ENCODE assay signal across 8 mouse cellular contexts in genomic region chr5:81023923-81024715, GRCm38 (mm10). TPM values are rescaled to one million over a fixed set of nuclear protein-coding genes. Genes with fewer than 3 reads are reported as not detected.
DNase-seq lines count a peak whose midpoint lies in the region; ATAC-seq and TF ChIP-seq lines count a peak whose summit lies in the region.

No protein-coding gene starts in this region.

- H3K9ac ChIP-seq in kidney, embryonic 16.5 days (replicated peaks; ENCODE audit: low read length) = no peak overlapping the region
- H3K9ac ChIP-seq in forebrain, embryonic 15.5 days (replicated peaks) = peak overlapping the region; percentile 1; the same call in 1 of the 2 replicates
- H3K9ac ChIP-seq in intestine, embryonic 14.5 days (ENCODE audit: low read length) = no peak overlapping the region
- peak overlapping the region; percentile 6; the same call in 1 of the 2 replicates for H3K9ac ChIP-seq in midbrain, embryonic 15.5 days

- WGBS in kidney, embryonic 16.5 days = 44% methylated on average over 17 of the region's 17 CpGs
- WGBS in kidney, adult 2 months = 63% methylated on average over 17 of the region's 17 CpGs
- WGBS in forebrain, embryonic 15.5 days = 55% methylated on average over 17 of the region's 17 CpGs
- WGBS in intestine, embryonic 14.5 days = 29% methylated on average over 17 of the region's 17 CpGs
- 23% methylated on average over 17 of the region's 17 CpGs for WGBS in midbrain, embryonic 15.5 days

- no peak for TF ChIP-seq POLR2A in kidney, adult 2 months (IDR thresholded peaks at IDR 0.05; ENCODE audit: low read depth, low read length)

- H3K27ac ChIP-seq in kidney, embryonic 16.5 days (ENCODE audit: low read length) = no peak overlapping the region
- no peak overlapping the region for H3K27ac ChIP-seq in kidney, adult 2 months (ENCODE audit: insufficient read depth, low read depth, low read length)
- no peak overlapping the region for H3K27ac ChIP-seq in forebrain, embryonic 15.5 days (replicated peaks)
- H3K27ac ChIP-seq in intestine, embryonic 14.5 days (ENCODE audit: low read depth) = no peak overlapping the region
- H3K27ac ChIP-seq in midbrain, embryonic 15.5 days = no peak overlapping the region

- peak overlapping the region; percentile 18 for H3K4me3 ChIP-seq in kidney, embryonic 16.5 days (ENCODE audit: low read length)
- H3K4me3 ChIP-seq in kidney, adult 2 months (ENCODE audit: insufficient read depth, low read depth, low read length) = no peak overlapping the region
- H3K4me3 ChIP-seq in forebrain, embryonic 15.5 days = peak overlapping the region; percentile 31
- H3K4me3 ChIP-seq in intestine, embryonic 14.5 days (ENCODE audit: low read depth, low read length) = 0 out of 2 replicates have a peak overlapping the region, but pooled peaks have one; percentile 11
- H3K4me3 ChIP-seq in midbrain, embryonic 15.5 days = peak overlapping the region; percentile 31

- H3K9me3 ChIP-seq in kidney, embryonic 16.5 days (ENCODE audit: low read length) = no peaks in the 10 kb centered on the region
- no peaks in the 10 kb centered on the region for H3K9me3 ChIP-seq in forebrain, embryonic 15.5 days
- H3K9me3 ChIP-seq in intestine, embryonic 14.5 days (ENCODE audit: control insufficient read depth, low read length) = no peaks in the 10 kb centered on the region
- H3K9me3 ChIP-seq in midbrain, embryonic 15.5 days = no peaks in the 10 kb centered on the region

- peaks cover 24% of the 10 kb centered on the region for H3K4me1 ChIP-seq in kidney, embryonic 16.5 days (ENCODE audit: insufficient read depth, low read length)
- no peaks in the 10 kb centered on the region for H3K4me1 ChIP-seq in kidney, adult 2 months (ENCODE audit: control insufficient read depth, insufficient read depth, low read length)
- H3K4me1 ChIP-seq in forebrain, embryonic 15.5 days = peaks cover 25% of the 10 kb centered on the region
- peaks cover 15% of the 10 kb centered on the region; the same call in 1 of the 2 replicates for H3K4me1 ChIP-seq in intestine, embryonic 14.5 days (replicated peaks; ENCODE audit: control insufficient read depth, insufficient read depth, low read length)
- H3K4me1 ChIP-seq in midbrain, embryonic 15.5 days = peaks cover 25% of the 10 kb centered on the region

- ATAC-seq in kidney, embryonic 16.5 days (ENCODE audit: low FRiP score, low TSS enrichment) = no peak
- no peak for ATAC-seq in forebrain, embryonic 15.5 days (replicated peaks)
- no peak for ATAC-seq in intestine, embryonic 14.5 days (replicated peaks; ENCODE audit: low FRiP score, low TSS enrichment, low read depth)
- ATAC-seq in midbrain, embryonic 15.5 days (replicated peaks) = no peak

- no peaks in the 10 kb centered on the region for H3K36me3 ChIP-seq in kidney, embryonic 16.5 days (ENCODE audit: insufficient read depth, low read length)
- no peaks in the 10 kb centered on the region for H3K36me3 ChIP-seq in kidney, adult 2 months (ENCODE audit: control insufficient read depth, insufficient read depth, low read length)
- H3K36me3 ChIP-seq in forebrain, embryonic 15.5 days = no peaks in the 10 kb centered on the region
- H3K36me3 ChIP-seq in intestine, embryonic 14.5 days (ENCODE audit: control insufficient read depth, insufficient read depth, low read length) = no peaks in the 10 kb centered on the region
- H3K36me3 ChIP-seq in midbrain, embryonic 15.5 days (replicated peaks) = no peaks in the 10 kb centered on the region

- H3K27me3 ChIP-seq in kidney, embryonic 16.5 days (ENCODE audit: insufficient read depth, low read length) = peaks cover 4% of the 10 kb centered on the region; the same call in 1 of the 2 replicates
- H3K27me3 ChIP-seq in kidney, adult 2 months (replicated peaks; ENCODE audit: control insufficient read depth, insufficient read depth, low read length) = peaks cover 4% of the 10 kb centered on the region
- H3K27me3 ChIP-seq in forebrain, embryonic 15.5 days = peaks cover 5% of the 10 kb centered on the region; the same call in 1 of the 2 replicates
- no peaks in the 10 kb centered on the region for H3K27me3 ChIP-seq in intestine, embryonic 14.5 days (replicated peaks; ENCODE audit: control insufficient read depth, insufficient read depth, low read length)
- H3K27me3 ChIP-seq in midbrain, embryonic 15.5 days (replicated peaks) = no peaks in the 10 kb centered on the region

- no peak for DNase-seq in kidney, adult 2 months
- DNase-seq in intestine, embryonic 14.5 days (ENCODE audit: low spot score) = peak; percentile 52
- no peak for DNase-seq in frontal cortex, postnatal 14 days (ENCODE audit: low spot score in 2 of 2)
- no peak for DNase-seq in urinary bladder, adult 18-20 months (ENCODE audit: low spot score in 2 of 2)
- no peak for DNase-seq in layer of hippocampus, adult 11-12 months (ENCODE audit: low spot score)

- TF ChIP-seq CTCF in kidney, adult 2 months (conservative IDR thresholded peaks at IDR 0.05; ENCODE audit: insufficient read depth, insufficient read length, low read depth, low read length) = no peak

- H3K4me2 ChIP-seq in kidney, embryonic 16.5 days (replicated peaks; ENCODE audit: low read depth, low read length) = peak overlapping the region; percentile 44
- peak overlapping the region; percentile 39 for H3K4me2 ChIP-seq in forebrain, embryonic 15.5 days (replicated peaks)
- peak overlapping the region; percentile 55 for H3K4me2 ChIP-seq in intestine, embryonic 14.5 days (ENCODE audit: low read length)
- peak overlapping the region; percentile 69 for H3K4me2 ChIP-seq in midbrain, embryonic 15.5 days

RNA-seq across cellular contexts. Expression of gene Adgrl3, which starts 4.2 kb away (rescaled TPM):
- polyA plus RNA-seq in kidney, embryonic 16.5 days (2015; fragmentation: Nextera tagmentation; extraction: Ambion mirVana) = 12.7 and 17.7 TPM in 2 replicates
- 0.95 and 1.2 TPM in 2 replicates for polyA plus RNA-seq in kidney, adult 2 months (2012; rRNA removed)
- polyA plus RNA-seq in forebrain, embryonic 15.5 days (2015; fragmentation: Nextera tagmentation; extraction: Ambion mirVana) = 47.5 and 51.3 TPM in 2 replicates
- 13.5 and 14.9 TPM in 2 replicates for polyA plus RNA-seq in intestine, embryonic 14.5 days (2014; fragmentation: Nextera tagmentation; extraction: Ambion mirVana)
- 69.9 and 75.6 TPM in 2 replicates for polyA plus RNA-seq in midbrain, embryonic 15.5 days (2015; fragmentation: Nextera tagmentation; extraction: Ambion mirVana)

Comparison
In these comparisons a context has a peak if more than half of its experiments do, and no peak if none do; other contexts are left out.
1. H3K9ac ChIP-seq: peak in forebrain, embryonic 15.5 days (single experiment) and midbrain, embryonic 15.5 days (single experiment); none in kidney, embryonic 16.5 days (single experiment) and intestine, embryonic 14.5 days (single experiment).
2. Peak in every context shown above with its lines, with median percentiles within 50 percentile points of each other: H3K4me2 ChIP-seq.